Mouse (Mus musculus): Measurements from ENCODE around the gene Mill2. TPM values are rescaled to one million over a fixed set of nuclear protein-coding genes. Genes with fewer than 3 reads are reported as not detected.
A peak's percentile ranks its signal among the peaks of the same experiment; 100 is the strongest.

Gene Mill2
- polyA plus RNA-seq, 1 experiment from 2014 or later: 0.43 TPM

- ATAC-seq (ENCODE audit: low FRiP score, low TSS enrichment) (no peak), DNase-seq (no peak)
- Histone ChIP-seq H3K36me3 (ENCODE audit: control insufficient read depth, insufficient read depth, low read length) (no peaks in the 10 kb centered on the region), H3K27ac (replicated peaks; ENCODE audit: low read depth, low read length) (0 out of 2 replicates have a peak overlapping the region, but pooled peaks have one; percentile 32), H3K4me2 (ENCODE audit: low read length) (no peak overlapping the region), H3K4me1 (ENCODE audit: control insufficient read depth, insufficient read depth, low read length) (no peaks in the 10 kb centered on the region), H3K9ac (replicated peaks; ENCODE audit: low read length) (no peak overlapping the region), H3K27me3 (ENCODE audit: control insufficient read depth, insufficient read depth, low read length) (no peaks in the 10 kb centered on the region), H3K4me3 (replicated peaks; ENCODE audit: low read depth, low read length) (no peak overlapping the region), H3K9me3 (ENCODE audit: control insufficient read depth, low read length) (no peaks in the 10 kb centered on the region)
- WGBS: 62% methylated on average over 13 of the region's 13 CpGs
Observed at GRCm38 (mm10) chr7:18884745-18885422, 45.1 kb downstream of the Mill2 start.

GRCm38 (mm10) chr7:18886963-18887362, 47.2 kb downstream of the Mill2 start:
- ATAC-seq (ENCODE audit: low FRiP score, low TSS enrichment): no peak
- DNase-seq: no peak
- Histone ChIP-seq H3K36me3 (ENCODE audit: control insufficient read depth, insufficient read depth, low read length) (no peaks in the 10 kb centered on the region), H3K27me3 (ENCODE audit: control insufficient read depth, insufficient read depth, low read length) (no peaks in the 10 kb centered on the region), H3K27ac (replicated peaks; ENCODE audit: low read depth, low read length) (no peak overlapping the region), H3K4me2 (ENCODE audit: low read length) (no peak overlapping the region), H3K9ac (replicated peaks; ENCODE audit: low read length) (no peak overlapping the region), H3K4me3 (replicated peaks; ENCODE audit: low read depth, low read length) (no peak overlapping the region), H3K4me1 (ENCODE audit: control insufficient read depth, insufficient read depth, low read length) (no peaks in the 10 kb centered on the region), H3K9me3 (ENCODE audit: control insufficient read depth, low read length) (no peaks in the 10 kb centered on the region)
- WGBS: 93% methylated on average over 1 of the region's 1 CpGs

GRCm38 (mm10) chr7:18890848-18891247, 51.1 kb downstream of the Mill2 start:
- peaks cover 17% of the 10 kb centered on the region for H3K4me1 ChIP-seq (ENCODE audit: control insufficient read depth, insufficient read depth, low read length)
- H3K4me3 ChIP-seq (replicated peaks; ENCODE audit: low read depth, low read length): no peak overlapping the region
- H3K36me3 ChIP-seq (ENCODE audit: control insufficient read depth, insufficient read depth, low read length): no peaks in the 10 kb centered on the region
- H3K9ac ChIP-seq (replicated peaks; ENCODE audit: low read length): no peak overlapping the region
- no peaks in the 10 kb centered on the region for H3K27me3 ChIP-seq (ENCODE audit: control insufficient read depth, insufficient read depth, low read length)
- WGBS: 92% methylated on average over 8 of the region's 8 CpGs
- ATAC-seq (ENCODE audit: low FRiP score, low TSS enrichment): no peak
- H3K27ac ChIP-seq (replicated peaks; ENCODE audit: low read depth, low read length): no peak overlapping the region
- DNase-seq: no peak
- no peaks in the 10 kb centered on the region for H3K9me3 ChIP-seq (ENCODE audit: control insufficient read depth, low read length)
- H3K4me2 ChIP-seq (ENCODE audit: low read length): no peak overlapping the region

- H3K36me3 ChIP-seq (ENCODE audit: control insufficient read depth, insufficient read depth, low read length): no peaks in the 10 kb centered on the region
- peak; percentile 96 for DNase-seq
- H3K4me1 ChIP-seq (ENCODE audit: control insufficient read depth, insufficient read depth, low read length): peaks cover 17% of the 10 kb centered on the region
- peak overlapping the region; percentile 69 for H3K4me2 ChIP-seq (ENCODE audit: low read length)
- no peaks in the 10 kb centered on the region for H3K9me3 ChIP-seq (ENCODE audit: control insufficient read depth, low read length)
- WGBS: 20% methylated on average over 33 of the region's 33 CpGs
- ATAC-seq (ENCODE audit: low FRiP score, low TSS enrichment): peak; percentile 77
- H3K27me3 ChIP-seq (ENCODE audit: control insufficient read depth, insufficient read depth, low read length): no peaks in the 10 kb centered on the region
- H3K9ac ChIP-seq (replicated peaks; ENCODE audit: low read length): peak overlapping the region; percentile 60
- peak overlapping the region; percentile 39; the same call in 1 of the 2 replicates for H3K27ac ChIP-seq (replicated peaks; ENCODE audit: low read depth, low read length)
- H3K4me3 ChIP-seq (replicated peaks; ENCODE audit: low read depth, low read length): peak overlapping the region; percentile 45
Observed at GRCm38 (mm10) chr7:18891872-18892599, 52.3 kb downstream of the Mill2 start.

GRCm38 (mm10) chr7:18893009-18893408, 53.2 kb downstream of the Mill2 start:
- WGBS: 32% methylated on average over 27 of the region's 27 CpGs
- Histone ChIP-seq H3K4me1 (ENCODE audit: control insufficient read depth, insufficient read depth, low read length) (peaks cover 17% of the 10 kb centered on the region), H3K36me3 (ENCODE audit: control insufficient read depth, insufficient read depth, low read length) (no peaks in the 10 kb centered on the region), H3K4me3 (replicated peaks; ENCODE audit: low read depth, low read length) (peak overlapping the region; percentile 45), H3K9ac (replicated peaks; ENCODE audit: low read length) (peak overlapping the region; percentile 60; the same call in 1 of the 2 replicates), H3K4me2 (ENCODE audit: low read length) (peak overlapping the region; percentile 69), H3K27me3 (ENCODE audit: control insufficient read depth, insufficient read depth, low read length) (no peaks in the 10 kb centered on the region), H3K9me3 (ENCODE audit: control insufficient read depth, low read length) (no peaks in the 10 kb centered on the region), H3K27ac (replicated peaks; ENCODE audit: low read depth, low read length) (no peak overlapping the region)
- DNase-seq: peak; percentile 11
- ATAC-seq (ENCODE audit: low FRiP score, low TSS enrichment): no peak

GRCm38 (mm10) chr7:18893651-18894430, 54.1 kb downstream of the Mill2 start:
- no peaks in the 10 kb centered on the region for H3K27me3 ChIP-seq (ENCODE audit: control insufficient read depth, insufficient read depth, low read length)
- H3K4me2 ChIP-seq (ENCODE audit: low read length): peak overlapping the region; percentile 69
- H3K27ac ChIP-seq (replicated peaks; ENCODE audit: low read depth, low read length): no peak overlapping the region
- DNase-seq: peak; percentile 66
- H3K36me3 ChIP-seq (ENCODE audit: control insufficient read depth, insufficient read depth, low read length): no peaks in the 10 kb centered on the region
- H3K4me3 ChIP-seq (replicated peaks; ENCODE audit: low read depth, low read length): peak overlapping the region; percentile 45
- peak overlapping the region; percentile 54 for H3K9ac ChIP-seq (replicated peaks; ENCODE audit: low read length)
- no peaks in the 10 kb centered on the region for H3K9me3 ChIP-seq (ENCODE audit: control insufficient read depth, low read length)
- H3K4me1 ChIP-seq (ENCODE audit: control insufficient read depth, insufficient read depth, low read length): peaks cover 17% of the 10 kb centered on the region
- peak; percentile 21; the same call in 1 of the 2 replicates for ATAC-seq (ENCODE audit: low FRiP score, low TSS enrichment)
- WGBS: 1% methylated on average over 41 of the region's 41 CpGs

- DNase-seq: peak; percentile 80
- no peak for ATAC-seq (ENCODE audit: low FRiP score, low TSS enrichment)
- 25% methylated on average over 5 of the region's 5 CpGs for WGBS
- H3K36me3 ChIP-seq (ENCODE audit: control insufficient read depth, insufficient read depth, low read length): no peaks in the 10 kb centered on the region
- no peaks in the 10 kb centered on the region for H3K9me3 ChIP-seq (ENCODE audit: control insufficient read depth, low read length)
- no peak overlapping the region for H3K4me2 ChIP-seq (ENCODE audit: low read length)
- H3K4me1 ChIP-seq (ENCODE audit: control insufficient read depth, insufficient read depth, low read length): peaks cover 17% of the 10 kb centered on the region
- no peaks in the 10 kb centered on the region for H3K27me3 ChIP-seq (ENCODE audit: control insufficient read depth, insufficient read depth, low read length)
- H3K27ac ChIP-seq (replicated peaks; ENCODE audit: low read depth, low read length): 0 out of 2 replicates have a peak overlapping the region, but pooled peaks have one; percentile 9
- H3K4me3 ChIP-seq (replicated peaks; ENCODE audit: low read depth, low read length): no peak overlapping the region
- H3K9ac ChIP-seq (replicated peaks; ENCODE audit: low read length): no peak overlapping the region
Observed at GRCm38 (mm10) chr7:18896536-18896935, 56.8 kb downstream of the Mill2 start.

GRCm38 (mm10) chr7:18900513-18900912, 60.7 kb downstream of the Mill2 start:
- Histone ChIP-seq H3K9ac (replicated peaks; ENCODE audit: low read length) (no peak overlapping the region), H3K9me3 (ENCODE audit: control insufficient read depth, low read length) (no peaks in the 10 kb centered on the region), H3K36me3 (ENCODE audit: control insufficient read depth, insufficient read depth, low read length) (no peaks in the 10 kb centered on the region), H3K4me2 (ENCODE audit: low read length) (no peak overlapping the region), H3K27ac (replicated peaks; ENCODE audit: low read depth, low read length) (no peak overlapping the region), H3K4me3 (replicated peaks; ENCODE audit: low read depth, low read length) (no peak overlapping the region), H3K4me1 (ENCODE audit: control insufficient read depth, insufficient read depth, low read length) (no peaks in the 10 kb centered on the region), H3K27me3 (ENCODE audit: control insufficient read depth, insufficient read depth, low read length) (no peaks in the 10 kb centered on the region)
- DNase-seq (no peak), ATAC-seq (ENCODE audit: low FRiP score, low TSS enrichment) (no peak)
- WGBS: 93% methylated on average over 2 of the region's 2 CpGs

Data from midbrain, embryonic 14.5 days (tissue).